Mouse (Mus musculus): ENCODE measurements around the gene Abcf3. TPM values are rescaled to one million over a fixed set of nuclear protein-coding genes. Genes with fewer than 3 reads are reported as not detected.
A peak's percentile ranks its signal among the peaks of the same experiment; 100 is the strongest.

Abcf3 gene
- polyA plus RNA-seq, 1 experiment from 2014 or later = 75.3 TPM

- WGBS = 78% methylated on average over 7 of the region's 7 CpGs
- Histone ChIP-seq H3K4me1 (no peaks in the 10 kb centered on the region), H3K4me2 (no peak overlapping the region), H3K27ac (no peak overlapping the region), H3K27me3 (peaks cover 28% of the 10 kb centered on the region), H3K36me3 (ENCODE audit: poor library complexity, severe bottlenecking) (no peaks in the 10 kb centered on the region), H3K4me3 (no peak overlapping the region), H3K9ac (no peak overlapping the region), H3K9me3 (replicated peaks) (no peaks in the 10 kb centered on the region)
- ATAC-seq = no peak
Observed at GRCm38 (mm10) chr16:20596687-20597441, 48.5 kb downstream of the Abcf3 start.

DNA sequence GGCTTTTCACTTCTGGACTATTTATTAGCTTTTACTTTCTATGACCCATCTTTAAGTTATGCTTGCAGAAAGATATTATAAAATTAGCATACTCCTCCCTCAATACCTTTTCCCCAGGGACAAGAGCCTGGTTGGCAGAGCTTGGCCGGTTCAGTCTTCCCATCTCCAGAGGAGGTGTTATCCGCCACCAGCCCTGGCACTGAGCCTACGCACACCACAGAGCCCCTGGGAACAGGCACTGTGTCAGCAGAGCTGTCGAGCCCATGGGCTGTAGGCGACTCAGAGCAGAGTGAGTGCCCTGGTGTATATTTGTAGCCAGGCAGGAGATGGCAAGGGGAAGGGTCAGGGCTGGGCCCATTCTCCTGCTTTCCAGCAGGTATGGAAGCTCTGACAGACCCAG lies 52.1 kb downstream of the Abcf3 start:
- Histone ChIP-seq H3K36me3 (ENCODE audit: poor library complexity, severe bottlenecking) (peaks cover 19% of the 10 kb centered on the region), H3K4me1 (peaks cover 11% of the 10 kb centered on the region), H3K9me3 (replicated peaks) (no peaks in the 10 kb centered on the region), H3K4me3 (no peak overlapping the region), H3K9ac (0 out of 2 replicates have a peak overlapping the region, but pooled peaks have one; percentile 3), H3K27ac (no peak overlapping the region), H3K27me3 (no peaks in the 10 kb centered on the region), H3K4me2 (no peak overlapping the region)
- 73% methylated on average over 5 of the region's 5 CpGs for WGBS
- ATAC-seq = no peak

- Histone ChIP-seq H3K9ac (peak overlapping the region; percentile 12; the same call in 1 of the 2 replicates), H3K27me3 (no peaks in the 10 kb centered on the region), H3K4me3 (no peak overlapping the region), H3K36me3 (ENCODE audit: poor library complexity, severe bottlenecking) (peaks cover 46% of the 10 kb centered on the region), H3K4me2 (no peak overlapping the region), H3K4me1 (peaks cover 23% of the 10 kb centered on the region), H3K27ac (0 out of 2 replicates have a peak overlapping the region, but pooled peaks have one; percentile 54), H3K9me3 (replicated peaks) (no peaks in the 10 kb centered on the region)
- peak; percentile 34; the same call in 1 of the 2 replicates for ATAC-seq
- 65% methylated on average over 9 of the region's 9 CpGs for WGBS
Observed at GRCm38 (mm10) chr16:20604705-20605104, 56.3 kb downstream of the Abcf3 start.

GRCm38 (mm10) chr16:20610501-20611356 lies 62.4 kb downstream of the Abcf3 start:
- under 1% methylated on average over 28 of the region's 28 CpGs for WGBS
- peaks cover 23% of the 10 kb centered on the region for H3K4me1 ChIP-seq
- H3K4me3 ChIP-seq = peak overlapping the region; percentile 77
- peak overlapping the region; percentile 89 for H3K9ac ChIP-seq
- H3K27ac ChIP-seq = peak overlapping the region; percentile 77
- no peaks in the 10 kb centered on the region for H3K27me3 ChIP-seq
- ATAC-seq = peak; percentile 76
- no peaks in the 10 kb centered on the region for H3K9me3 ChIP-seq (replicated peaks)
- peaks cover 28% of the 10 kb centered on the region for H3K36me3 ChIP-seq (ENCODE audit: poor library complexity, severe bottlenecking)
- H3K4me2 ChIP-seq = peak overlapping the region; percentile 71

MicroRNA genes within 50 kb of the gene (microRNA counts, 519-probe panel; counts per million panel counts)
- 2,632 counts per million, percentile 62 among the panel's probes with 10 or more counts for microRNA mmu-miR-1224

Small RNA genes lying within 50 kb of the gene (microRNA-seq; reads per million reads assigned to microRNA genes)
- gene Mir1224 = 2.4 reads per million

Other genes starting within 250 kb of the Abcf3 start
- 91.5 and 94.8 TPM in 2 replicates for gene Parl, start 246.2 kb upstream of the Abcf3 start, polyA plus RNA-seq (2015; fragmentation: Nextera tagmentation; extraction: Ambion mirVana)
- gene Cyp2ab1, start 223.2 kb upstream of the Abcf3 start, polyA plus RNA-seq (2015; fragmentation: Nextera tagmentation; extraction: Ambion mirVana) = not detected in 2 replicates
- gene Abcc5, start 122.2 kb upstream of the Abcf3 start, polyA plus RNA-seq (2015; fragmentation: Nextera tagmentation; extraction: Ambion mirVana) = 105 and 114 TPM in 2 replicates
- 101 and 112 TPM in 2 replicates for gene Eif2b5, start 49.8 kb upstream of the Abcf3 start, polyA plus RNA-seq (2015; fragmentation: Nextera tagmentation; extraction: Ambion mirVana)
- 31.4 and 35.4 TPM in 2 replicates for gene Dvl3, start 31.6 kb upstream of the Abcf3 start, polyA plus RNA-seq (2015; fragmentation: Nextera tagmentation; extraction: Ambion mirVana)
- gene Ap2m1, start 13.1 kb upstream of the Abcf3 start, polyA plus RNA-seq (2015; fragmentation: Nextera tagmentation; extraction: Ambion mirVana) = 970 and 989 TPM in 2 replicates
- gene Vwa5b2, start 40.9 kb downstream of the Abcf3 start, polyA plus RNA-seq (2015; fragmentation: Nextera tagmentation; extraction: Ambion mirVana) = 1.8 and 3.3 TPM in 2 replicates
- 21.1 and 23.9 TPM in 2 replicates for gene Eef1akmt4, start 63.0 kb downstream of the Abcf3 start, polyA plus RNA-seq (2015; fragmentation: Nextera tagmentation; extraction: Ambion mirVana)
- 0.32 TPM in 1 of 2 replicates, not detected in the other for gene Gm49333, start 63.0 kb downstream of the Abcf3 start, polyA plus RNA-seq (2015; fragmentation: Nextera tagmentation; extraction: Ambion mirVana)
- gene Alg3, start 63.2 kb downstream of the Abcf3 start, polyA plus RNA-seq (2015; fragmentation: Nextera tagmentation; extraction: Ambion mirVana) = 36.6 and 41.6 TPM in 2 replicates
- gene Camk2n2, start 72.7 kb downstream of the Abcf3 start, polyA plus RNA-seq (2015; fragmentation: Nextera tagmentation; extraction: Ambion mirVana) = 9.6 and 10.9 TPM in 2 replicates
- gene Ece2, start 81.3 kb downstream of the Abcf3 start, polyA plus RNA-seq (2015; fragmentation: Nextera tagmentation; extraction: Ambion mirVana) = 7.1 and 7.8 TPM in 2 replicates
- 388 and 416 TPM in 2 replicates for gene Psmd2, start 103.1 kb downstream of the Abcf3 start, polyA plus RNA-seq (2015; fragmentation: Nextera tagmentation; extraction: Ambion mirVana)
- 146 and 165 TPM in 2 replicates for gene Eif4g1, start 119.7 kb downstream of the Abcf3 start, polyA plus RNA-seq (2015; fragmentation: Nextera tagmentation; extraction: Ambion mirVana)
- gene Fam131a, start 144.7 kb downstream of the Abcf3 start, polyA plus RNA-seq (2015; fragmentation: Nextera tagmentation; extraction: Ambion mirVana) = 32.5 and 35.4 TPM in 2 replicates
- gene Polr2h, start 169.1 kb downstream of the Abcf3 start, polyA plus RNA-seq (2015; fragmentation: Nextera tagmentation; extraction: Ambion mirVana) = 101 and 104 TPM in 2 replicates
- 13.2 and 14.5 TPM in 2 replicates for gene Clcn2, start 169.2 kb downstream of the Abcf3 start, polyA plus RNA-seq (2015; fragmentation: Nextera tagmentation; extraction: Ambion mirVana)
- gene Chrd, start 184.6 kb downstream of the Abcf3 start, polyA plus RNA-seq (2015; fragmentation: Nextera tagmentation; extraction: Ambion mirVana) = 1.8 and 2.8 TPM in 2 replicates
- gene Thpo, start 185.9 kb downstream of the Abcf3 start, polyA plus RNA-seq (2015; fragmentation: Nextera tagmentation; extraction: Ambion mirVana) = 0.68 and 0.74 TPM in 2 replicates